Mouse (Mus musculus): ENCODE measurements around the gene Camk1. TPM values are rescaled to one million over a fixed set of nuclear protein-coding genes. Genes with fewer than 3 reads are reported as not detected.

The Camk1 gene
- total and polyA plus RNA-seq, 3 experiments: 0.20 to 5.3 (median 1.4) TPM

DNA sequence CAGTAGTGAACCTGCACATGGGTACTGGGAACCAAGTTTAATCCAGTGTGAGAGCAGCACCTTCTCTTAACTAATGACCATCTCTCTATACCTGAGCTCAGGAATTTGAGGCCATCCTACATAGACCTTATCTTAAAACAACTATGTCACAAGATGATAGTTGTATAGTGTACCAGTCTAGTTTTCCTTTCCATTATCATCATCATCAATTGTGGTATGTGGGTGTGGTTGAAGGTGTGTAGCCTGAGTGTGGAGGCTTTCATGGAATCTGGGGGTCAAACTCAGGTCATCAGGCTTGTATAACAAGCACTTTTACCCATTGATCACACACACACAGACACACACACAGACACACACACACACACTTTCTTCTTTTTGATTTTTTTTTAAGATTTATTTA, 6.8 kb upstream of the Camk1 start:
- Histone ChIP-seq H3K9me3 (replicated peaks; ENCODE audit: low read length) (peaks cover 2% of the 10 kb centered on the region), H3K4me1 (ENCODE audit: control insufficient read depth in 1 of 2, insufficient read depth in 2 of 2) (0 out of 4 replicates have a peak, but pooled peaks cover 0 to 2% of the 10 kb centered on the region in 2 experiments), H3K4me3 (replicated peaks in 1 of 3; ENCODE audit: low read depth in 2 of 3, low read length in 2 of 3, poor library complexity in 1 of 3) (no peak overlapping the region), H3K27ac (ENCODE audit: insufficient read depth, low read depth) (no peak overlapping the region), H3K27me3 (replicated peaks) (no peaks in the 10 kb centered on the region), H3K9ac (ENCODE audit: insufficient read depth, low read depth) (no peak overlapping the region), H3K79me2 (replicated peaks; ENCODE audit: control insufficient read depth, extremely low read depth, insufficient read depth, poor library complexity, severe bottlenecking) (no peaks in the 10 kb centered on the region), H3K4me2 (ENCODE audit: insufficient read depth, low read depth, poor library complexity, severe bottlenecking) (no peak overlapping the region), H3K36me3 (replicated peaks in 1 of 2; ENCODE audit: control insufficient read depth in 1 of 2, insufficient read depth in 1 of 2, low read length in 1 of 2) (no peaks in the 10 kb centered on the region)
- no peak for TF ChIP-seq NELFE (IDR thresholded peaks at IDR 0.05; ENCODE audit: low read depth, low read length)
- no peak for TF ChIP-seq HCFC1 (IDR thresholded peaks at IDR 0.05; ENCODE audit: low read depth, low read length)
- TF ChIP-seq JUN (IDR thresholded peaks at IDR 0.05; ENCODE audit: insufficient read depth, low read depth, low read length): no peak
- TF ChIP-seq E2F4 (IDR thresholded peaks at IDR 0.05; ENCODE audit: insufficient replicate concordance, low read depth, low read length): no peak
- TF ChIP-seq RCOR1 (conservative IDR thresholded peaks at IDR 0.05; ENCODE audit: low read depth, low read length): no peak
- no peak for TF ChIP-seq TBP (conservative IDR thresholded peaks at IDR 0.05; ENCODE audit: low read depth, low read length)
- TF ChIP-seq ZMIZ1 (IDR thresholded peaks at IDR 0.05; ENCODE audit: low read depth, low read length): no peak
- no peak for TF ChIP-seq MAX (IDR thresholded peaks at IDR 0.05; ENCODE audit: low read length)
- TF ChIP-seq ETS1 (conservative IDR thresholded peaks at IDR 0.05; ENCODE audit: low read depth, low read length): no peak
- TF ChIP-seq EP300 (IDR thresholded peaks at IDR 0.05; ENCODE audit: low read length): no peak
- no peak for TF ChIP-seq POLR2AphosphoS2 (IDR thresholded peaks at IDR 0.05; ENCODE audit: low read depth, low read length)
- TF ChIP-seq MAFK (IDR thresholded peaks at IDR 0.05; ENCODE audit: insufficient replicate concordance, low read length): no peak
- DNase-seq (ENCODE audit: extremely low read depth): no peak
- in situ Hi-C loops (cut with MboI; ENCODE audit: low pct_ligation_motif_present, low pct_unique_long_range_greater_than_20kb, low sequenced_read_pairs): no loop called here
- dilution Hi-C loops (cut with MboI; ENCODE audit: extremely low pct_ligation_motif_present, extremely low pct_unique_long_range_greater_than_20kb, low sequenced_read_pairs): no loop called here

DNA sequence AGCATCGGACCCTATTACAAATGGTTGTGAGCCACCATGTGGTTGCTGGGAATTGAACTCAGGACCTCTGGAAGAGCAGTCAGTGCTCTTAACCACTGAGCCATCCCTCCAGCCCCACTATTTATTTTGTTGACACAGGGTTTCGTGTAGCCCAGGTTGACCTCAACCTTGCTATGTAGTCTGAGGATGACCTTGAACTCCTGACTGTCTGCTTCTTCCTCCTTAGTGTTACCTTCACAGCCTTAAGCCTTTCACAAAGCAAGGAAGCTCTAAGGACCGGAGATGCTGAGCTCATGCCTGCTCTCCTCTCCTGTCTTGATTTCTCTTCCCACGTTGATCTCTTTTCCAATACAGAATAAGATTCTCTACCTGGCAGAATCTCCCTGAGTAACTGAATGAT, 3.1 kb upstream of the Camk1 start:
- no peaks in the 10 kb centered on the region for H3K36me3 ChIP-seq (replicated peaks in 1 of 2; ENCODE audit: control insufficient read depth in 1 of 2, insufficient read depth in 1 of 2, low read length in 1 of 2)
- no peak overlapping the region for H3K4me2 ChIP-seq (ENCODE audit: insufficient read depth, low read depth, poor library complexity, severe bottlenecking)
- H3K27me3 ChIP-seq (replicated peaks): peaks cover 4% of the 10 kb centered on the region
- H3K9ac ChIP-seq (ENCODE audit: insufficient read depth, low read depth): no peak overlapping the region
- H3K79me2 ChIP-seq (replicated peaks; ENCODE audit: control insufficient read depth, extremely low read depth, insufficient read depth, poor library complexity, severe bottlenecking): no peaks in the 10 kb centered on the region
- H3K27ac ChIP-seq (ENCODE audit: insufficient read depth, low read depth): no peak overlapping the region
- peaks cover 0 to 7% of the 10 kb centered on the region in 2 experiments; a peak in 1 of 4 replicates for H3K4me1 ChIP-seq (ENCODE audit: control insufficient read depth in 1 of 2, insufficient read depth in 2 of 2)
- TF ChIP-seq MXI1 (IDR thresholded peaks at IDR 0.05; ENCODE audit: low read depth, low read length) (no peak), JUND (conservative IDR thresholded peaks at IDR 0.05; ENCODE audit: low read depth, low read length) (no peak), IRF4 (IDR thresholded peaks at IDR 0.05; ENCODE audit: low read depth, low read length) (no peak), USF1 (IDR thresholded peaks at IDR 0.05; ENCODE audit: low read depth, low read length) (no peak), MYC (IDR thresholded peaks at IDR 0.05; ENCODE audit: low read depth, low read length) (no peak), GABPA (IDR thresholded peaks at IDR 0.05; ENCODE audit: insufficient replicate concordance, low read depth, low read length) (no peak), NELFE (IDR thresholded peaks at IDR 0.05; ENCODE audit: low read depth, low read length) (no peak), RAD21 (IDR thresholded peaks at IDR 0.05; ENCODE audit: low read depth, low read length) (no peak), KAT2A (IDR thresholded peaks at IDR 0.05; ENCODE audit: insufficient replicate concordance, low read length) (no peak), SMC3 (IDR thresholded peaks at IDR 0.05; ENCODE audit: low read depth, low read length) (no peak), ZMIZ1 (IDR thresholded peaks at IDR 0.05; ENCODE audit: low read depth, low read length) (no peak), ETS1 (conservative IDR thresholded peaks at IDR 0.05; ENCODE audit: low read depth, low read length) (no peak), CHD1 (IDR thresholded peaks at IDR 0.05; ENCODE audit: low read depth, low read length) (no peak), MAX (IDR thresholded peaks at IDR 0.05; ENCODE audit: low read length) (no peak), SIN3A (IDR thresholded peaks at IDR 0.05; ENCODE audit: low read length) (no peak), ELF1 (IDR thresholded peaks at IDR 0.05; ENCODE audit: low read depth, low read length) (no peak), NRF1 (IDR thresholded peaks at IDR 0.05; ENCODE audit: low read depth, low read length) (no peak), MAZ (IDR thresholded peaks at IDR 0.05; ENCODE audit: low read depth, low read length) (no peak), MAFK (IDR thresholded peaks at IDR 0.05; ENCODE audit: insufficient replicate concordance, low read length) (no peak)
- no peaks in the 10 kb centered on the region for H3K9me3 ChIP-seq (replicated peaks; ENCODE audit: low read length)
- H3K4me3 ChIP-seq (replicated peaks in 1 of 3; ENCODE audit: low read depth in 2 of 3, low read length in 2 of 3, poor library complexity in 1 of 3): no peak overlapping the region
- dilution Hi-C loops (cut with MboI; ENCODE audit: extremely low pct_ligation_motif_present, extremely low pct_unique_long_range_greater_than_20kb, low sequenced_read_pairs): no loop called here
- in situ Hi-C loops (cut with MboI; ENCODE audit: low pct_ligation_motif_present, low pct_unique_long_range_greater_than_20kb, low sequenced_read_pairs): no loop called here
- DNase-seq (ENCODE audit: extremely low read depth): no peak
